Mouse (Mus musculus) heart, embryonic 11.5 days (tissue): ENCODE measurements around the gene Zbed5. TPM values are rescaled to one million over a fixed set of nuclear protein-coding genes. Genes with fewer than 3 reads are reported as not detected.
"Not testable (repeated sequence)": the region's sequence is repeated elsewhere in the genome, so short reads cannot be mapped to it uniquely, and the experiment has no call there.

Experiments used
- ATAC-seq: fragments of 200-750 bp; cut with Nextera tagmentation; replicated peaks from 2 replicates; pipeline ENCODE4 v1.8.0; 2017; ENCODE audit warnings: moderate library complexity; ENCODE audit not compliant: insufficient number of reproducible peaks, low FRiP score, low TSS enrichment
- H3K27ac ChIP-seq: fragments of 300-500 bp; sonication (generic); 2 replicates; pipeline ENCODE4 v1.5.1; 2014; ENCODE audit warnings: mild to moderate bottlenecking, low read depth, low read length
- H3K27me3 ChIP-seq: fragments of 300-500 bp; sonication (generic); 2 replicates; pipeline ENCODE4 v1.6.1; 2014; ENCODE audit warnings: mild to moderate bottlenecking, low read length, mixed read lengths; ENCODE audit not compliant: control insufficient read depth, insufficient read depth
- H3K36me3 ChIP-seq: fragments of 300-500 bp; sonication (generic); 2 replicates; pipeline ENCODE4 v1.6.1; 2014; ENCODE audit warnings: mild to moderate bottlenecking, low read length, moderate library complexity, mixed read lengths; ENCODE audit not compliant: control insufficient read depth, insufficient read depth
- H3K4me1 ChIP-seq: fragments of 300-500 bp; sonication (generic); 2 replicates; pipeline ENCODE4 v1.6.1; 2014; ENCODE audit warnings: low read length; ENCODE audit not compliant: control insufficient read depth, insufficient read depth
- H3K4me2 ChIP-seq: fragments of 300-500 bp; sonication (generic); 2 replicates; pipeline ENCODE4 v1.6.1; 2014; ENCODE audit warnings: mild to moderate bottlenecking, moderate library complexity
- H3K4me3 ChIP-seq: fragments of 300-500 bp; sonication (generic); 2 replicates; pipeline ENCODE4 v1.5.1; 2014; ENCODE audit warnings: low read depth, low read length
- H3K9ac ChIP-seq: fragments of 300-500 bp; sonication (generic); 2 replicates; pipeline ENCODE4 v1.6.1; 2014; ENCODE audit warnings: mild to moderate bottlenecking, low read depth, low read length, moderate library complexity
- H3K9me3 ChIP-seq: fragments of 300-500 bp; sonication (generic); replicated peaks from 2 replicates; pipeline ENCODE4 v1.6.1; 2016; ENCODE audit warnings: low read length; ENCODE audit not compliant: control insufficient read depth
- WGBS: fragments of 180-500 bp; shearing (Covaris S2); extraction: QIAGEN DNeasy Blood & Tissue Kit; methylation state at CpG from one replicate; pipeline ENCODE4 v1.1.7; 2014; ENCODE audit not compliant: insufficient replicate concordance; 5-methylcytosine and 5-hydroxymethylcytosine counted together
- polyA plus RNA-seq: library from polyadenylated mRNA; unstranded; fragments of >200 nt; fragmentation: Nextera tagmentation; extraction: Ambion mirVana; gene quantifications from 2 replicates; pipeline ENCODE4 v1.2.1, GENCODE M21; 2014

Zbed5 gene
- polyA plus RNA-seq, 1 experiment from 2014 or later, result 4.8 TPM

- not testable (repeated sequence) for H3K36me3 ChIP-seq, ATAC-seq, H3K27me3 ChIP-seq, H3K4me2 ChIP-seq, H3K9me3 ChIP-seq, H3K4me3 ChIP-seq, H3K27ac ChIP-seq, H3K9ac ChIP-seq, H3K4me1 ChIP-seq
- WGBS, result 78% methylated on average over 11 of the region's 11 CpGs
These were observed 20.0 kb downstream of the Zbed5 start for GRCm38 (mm10) chr5:129915491-129915890.

- H3K27ac ChIP-seq, result no peak overlapping the region
- no peak for ATAC-seq
- no peaks in the 10 kb centered on the region for H3K27me3 ChIP-seq
- H3K4me3 ChIP-seq, result no peak overlapping the region
- 77% methylated on average over 24 of the region's 24 CpGs for WGBS
- H3K36me3 ChIP-seq, result no peaks in the 10 kb centered on the region
- H3K9me3 ChIP-seq, result no peaks in the 10 kb centered on the region
- no peaks in the 10 kb centered on the region for H3K4me1 ChIP-seq
- no peak overlapping the region for H3K9ac ChIP-seq
- H3K4me2 ChIP-seq, result no peak overlapping the region
These were observed 22.6 kb downstream of the Zbed5 start for GRCm38 (mm10) chr5:129918065-129918651.

- Histone ChIP-seq H3K9ac (no peak overlapping the region), H3K4me2 (no peak overlapping the region), H3K27me3 (no peaks in the 10 kb centered on the region), H3K4me1 (no peaks in the 10 kb centered on the region), H3K27ac (no peak overlapping the region), H3K9me3 (no peaks in the 10 kb centered on the region), H3K36me3 (no peaks in the 10 kb centered on the region), H3K4me3 (no peak overlapping the region)
- ATAC-seq, result no peak
- WGBS, result 74% methylated on average over 9 of the region's 9 CpGs
These were observed 23.2 kb downstream of the Zbed5 start for GRCm38 (mm10) chr5:129918752-129919151.

DNA sequence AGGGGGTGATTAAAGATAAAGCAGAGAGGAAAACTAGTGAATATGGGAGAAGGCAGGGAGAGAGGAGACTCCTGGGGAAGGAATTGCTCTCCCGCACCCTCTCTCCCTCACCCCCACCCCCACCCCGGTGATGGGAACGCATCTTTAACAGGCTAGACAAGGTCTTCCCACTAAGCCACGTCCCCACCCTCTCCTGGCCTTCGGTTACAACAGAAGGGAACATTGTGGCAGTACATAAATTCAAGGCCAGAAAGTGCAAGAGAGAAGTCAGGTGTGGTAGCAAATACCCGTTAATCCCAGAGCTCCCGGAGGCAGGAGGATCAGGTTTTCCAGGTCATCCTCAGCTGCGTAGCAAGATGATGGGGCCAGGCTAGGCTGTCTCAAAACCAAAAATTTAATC, 23.8 kb downstream of the Zbed5 start:
- no peak for ATAC-seq
- H3K4me1 ChIP-seq, result no peaks in the 10 kb centered on the region
- WGBS, result 58% methylated on average over 8 of the region's 8 CpGs

GRCm38 (mm10) chr5:129921972-129922371, 26.4 kb downstream of the Zbed5 start:
- H3K9ac ChIP-seq, result no peak overlapping the region
- H3K36me3 ChIP-seq, result no peaks in the 10 kb centered on the region
- H3K4me2 ChIP-seq, result no peak overlapping the region
- no peaks in the 10 kb centered on the region for H3K27me3 ChIP-seq
- H3K4me3 ChIP-seq, result no peak overlapping the region
- no peaks in the 10 kb centered on the region for H3K4me1 ChIP-seq
- no peaks in the 10 kb centered on the region for H3K9me3 ChIP-seq
- WGBS, result 90% methylated on average over 4 of the region's 4 CpGs
- H3K27ac ChIP-seq, result no peak overlapping the region
- no peak for ATAC-seq

More for the DNA sequence above, 23.8 kb downstream of the Zbed5 start:
- no peak overlapping the region for H3K4me3 ChIP-seq
- no peak overlapping the region for H3K4me2 ChIP-seq
- H3K27ac ChIP-seq, result no peak overlapping the region
- H3K36me3 ChIP-seq, result no peaks in the 10 kb centered on the region
- H3K27me3 ChIP-seq, result no peaks in the 10 kb centered on the region
- H3K9me3 ChIP-seq, result no peaks in the 10 kb centered on the region
- no peak overlapping the region for H3K9ac ChIP-seq

GRCm38 (mm10) chr5:129924820-129925452, 29.4 kb downstream of the Zbed5 start:
- 81% methylated on average over 8 of the region's 8 CpGs for WGBS
- H3K27me3 ChIP-seq, result no peaks in the 10 kb centered on the region
- no peak for ATAC-seq
- H3K36me3 ChIP-seq, result no peaks in the 10 kb centered on the region
- no peak overlapping the region for H3K27ac ChIP-seq
- H3K4me3 ChIP-seq, result no peak overlapping the region
- H3K9me3 ChIP-seq, result no peaks in the 10 kb centered on the region
- H3K4me2 ChIP-seq, result no peak overlapping the region
- H3K9ac ChIP-seq, result no peak overlapping the region
- H3K4me1 ChIP-seq, result no peaks in the 10 kb centered on the region

- Histone ChIP-seq H3K27me3 (no peaks in the 10 kb centered on the region), H3K4me1 (no peaks in the 10 kb centered on the region), H3K4me3 (no peak overlapping the region), H3K4me2 (no peak overlapping the region), H3K27ac (no peak overlapping the region), H3K9me3 (no peaks in the 10 kb centered on the region), H3K9ac (no peak overlapping the region), H3K36me3 (no peaks in the 10 kb centered on the region)
- no peak for ATAC-seq
- 73% methylated on average over 5 of the region's 5 CpGs for WGBS
These were observed 30.4 kb downstream of the Zbed5 start for GRCm38 (mm10) chr5:129925933-129926332.

DNA sequence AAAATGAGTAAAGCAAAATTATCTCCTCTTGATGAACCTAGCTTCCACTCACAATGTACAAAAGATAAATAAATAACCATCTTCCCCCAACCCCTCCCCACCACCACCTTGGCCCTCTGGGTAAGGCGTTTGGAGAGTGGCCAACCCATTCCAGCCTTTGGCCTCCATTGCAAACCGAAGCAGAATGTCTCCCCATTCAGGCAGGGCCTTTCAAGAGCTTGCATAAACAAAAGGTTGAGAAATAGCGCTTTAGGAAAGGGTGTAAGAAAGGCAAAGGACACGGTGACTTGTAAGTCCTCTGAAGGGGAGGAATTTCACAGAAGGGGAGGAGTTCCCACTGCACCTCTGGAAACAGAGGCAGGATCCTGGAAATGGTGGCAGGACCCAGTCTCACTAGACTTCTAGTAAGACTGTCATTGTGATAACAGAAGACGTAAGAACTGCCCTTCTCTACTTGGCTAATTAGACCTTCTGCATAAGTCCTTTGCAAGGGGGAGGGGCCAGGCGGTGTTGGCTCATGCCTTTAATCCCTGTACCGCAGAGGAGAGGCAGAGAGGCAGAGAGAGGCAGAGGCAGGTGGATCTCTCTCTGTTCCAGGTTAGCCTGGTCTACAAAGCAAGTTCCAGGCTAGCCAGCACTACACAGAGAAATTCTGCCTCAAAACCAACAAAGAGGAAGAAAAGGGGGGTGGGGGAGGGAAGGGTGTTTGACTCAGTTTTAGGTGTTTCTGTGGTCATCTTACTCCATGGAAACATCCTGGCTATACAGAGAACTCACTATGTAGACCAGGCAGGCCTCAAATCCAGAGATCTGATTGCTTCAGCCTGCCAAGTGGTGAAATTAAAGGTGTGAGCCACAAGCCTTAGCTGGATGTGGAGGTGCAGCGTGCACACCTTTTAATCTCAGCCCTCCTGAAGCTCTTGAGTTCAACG, 34.7 kb downstream of the Zbed5 start:
- Histone ChIP-seq H3K9ac (no peak overlapping the region), H3K27ac (no peak overlapping the region), H3K36me3 (no peaks in the 10 kb centered on the region), H3K4me3 (no peak overlapping the region), H3K4me2 (no peak overlapping the region), H3K4me1 (no peaks in the 10 kb centered on the region), H3K9me3 (no peaks in the 10 kb centered on the region), H3K27me3 (no peaks in the 10 kb centered on the region)
- ATAC-seq, result no peak
- 49% methylated on average over 9 of the region's 9 CpGs for WGBS
